Mouse (Mus musculus) left cerebral cortex, adult 9 months (tissue): Measurements from ENCODE around the gene Zfp966.
"Not testable (repeated sequence)": the region's sequence is repeated elsewhere in the genome, so short reads cannot be mapped to it uniquely, and the experiment has no call there.

Experiments
- DNase-seq, 2 experiments: peaks; one replicate each; pipeline ENCODE4 v3.0.0; 2022; ENCODE audit warnings: low spot score in 2 of 2

Zfp966 gene

GRCm38 (mm10) chr2:175931000-175931399 is at the start of gene Zfp966:
Gene Zfp966 (minus strand): TSS chr2:175931100.
- DNase-seq, result not testable (repeated sequence)

GRCm38 (mm10) chr2:175965031-175965430 is 34.1 kb upstream of the Zfp966 start, which contains the start of gene Gm2026:
Gene Gm2026 (plus strand): TSS chr2:175965331.
- DNase-seq, result not testable (repeated sequence)

GRCm38 (mm10) chr2:175869024-175869423 is 61.9 kb downstream of the Zfp966 start, which contains the start of gene Gm6710:
Gene Gm6710 (plus strand): TSS chr2:175869219.
- not testable (repeated sequence) for DNase-seq
